In the genomic region with DNA sequence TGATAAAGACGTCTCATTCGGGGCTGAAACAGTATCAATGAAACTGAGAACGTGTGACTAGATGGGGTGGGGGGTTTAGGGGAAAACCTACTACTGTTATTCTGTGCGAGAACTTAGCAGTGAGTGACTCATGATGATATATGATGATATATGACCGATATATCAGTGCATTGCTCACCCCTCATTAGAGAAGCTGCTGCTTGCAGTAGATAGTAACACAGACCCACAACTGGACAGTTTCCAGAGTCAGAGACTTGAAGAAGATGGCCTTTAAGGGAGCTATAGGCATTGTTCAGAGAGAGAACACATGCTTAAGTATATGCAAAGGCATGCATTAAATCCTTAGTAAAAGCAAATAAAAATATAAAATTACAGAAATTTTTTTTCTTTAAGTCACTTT, we compare ENCODE assay signal across 24 mouse cellular contexts.
"Had no signal": no experiment of that assay in that cellular context is flagged by ENCODE, and none has a peak within 500 bp of the region (broad histone marks: within the 10 kb centered on the region; RNA-seq: fewer than 3 reads in every experiment).

No protein-coding gene starts in this region.

- H3K4me3 ChIP-seq: gastrocnemius, adult 2 months; heart, embryonic 10.5 days; heart, embryonic 12.5 days; hindbrain, embryonic 10.5 days; hindbrain, embryonic 12.5 days; intestine, embryonic 15.5 days; limb, embryonic 13.5 days; limb, embryonic 15.5 days had no signal

- H3K4me1 ChIP-seq: hindbrain, embryonic 10.5 days; hindbrain, embryonic 12.5 days; intestine, embryonic 15.5 days; limb, embryonic 13.5 days; limb, embryonic 15.5 days had no signal

- H3K27me3 ChIP-seq: heart, embryonic 12.5 days; hindbrain, embryonic 12.5 days; intestine, embryonic 15.5 days; limb, embryonic 13.5 days; limb, embryonic 15.5 days had no signal

- H3K36me3 ChIP-seq: intestine, embryonic 15.5 days had no signal

- H3K9me3 ChIP-seq: heart, embryonic 10.5 days; heart, embryonic 12.5 days; hindbrain, embryonic 10.5 days; hindbrain, embryonic 12.5 days; intestine, embryonic 15.5 days; limb, embryonic 13.5 days; limb, embryonic 15.5 days had no signal

- H3K9ac ChIP-seq: heart, embryonic 12.5 days; hindbrain, embryonic 12.5 days; hindbrain, embryonic 14.5 days; intestine, embryonic 15.5 days; limb, embryonic 13.5 days; limb, embryonic 15.5 days had no signal

- DNase-seq: gastrocnemius, postnatal 10 days; gastrocnemius, postnatal 25 days; heart, postnatal 10 days; heart, postnatal 4 days; kidney, adult 18-20 months; kidney, adult 8-10 months; kidney, postnatal 14 days; kidney, postnatal 36 days; layer of hippocampus, adult 9-11 months; layer of hippocampus, postnatal 36 days; left cerebral cortex, postnatal 4 days had no signal

- H3K4me2 ChIP-seq: heart, embryonic 12.5 days; hindbrain, embryonic 12.5 days; hindbrain, embryonic 14.5 days; intestine, embryonic 15.5 days; limb, embryonic 13.5 days; limb, embryonic 15.5 days had no signal

- ATAC-seq: hindbrain, embryonic 16.5 days; inflammation-experienced regulatory T-cells, adult 6 months; intestine, embryonic 15.5 days; intestine, postnatal 0 days had no signal

- H3K27ac ChIP-seq: gastrocnemius, adult 2 months; heart, embryonic 10.5 days; hindbrain, embryonic 10.5 days; hindbrain, embryonic 12.5 days; hindbrain, embryonic 14.5 days; intestine, embryonic 15.5 days; kidney, postnatal 0 days; limb, embryonic 13.5 days; limb, embryonic 15.5 days had no signal
